Mouse (Mus musculus) lung, postnatal 14 days (tissue): ENCODE measurements at regions not wholly inside any gene's neighbourhood (a gene's known extent, or its start where the extent isn't known, plus 50 kb on each side); places are given as distances from the start of the nearest gene placed in this dataset.

Source experiments
- DNase-seq: peaks from one replicate; pipeline ENCODE4 v3.0.0; 2021

DNA sequence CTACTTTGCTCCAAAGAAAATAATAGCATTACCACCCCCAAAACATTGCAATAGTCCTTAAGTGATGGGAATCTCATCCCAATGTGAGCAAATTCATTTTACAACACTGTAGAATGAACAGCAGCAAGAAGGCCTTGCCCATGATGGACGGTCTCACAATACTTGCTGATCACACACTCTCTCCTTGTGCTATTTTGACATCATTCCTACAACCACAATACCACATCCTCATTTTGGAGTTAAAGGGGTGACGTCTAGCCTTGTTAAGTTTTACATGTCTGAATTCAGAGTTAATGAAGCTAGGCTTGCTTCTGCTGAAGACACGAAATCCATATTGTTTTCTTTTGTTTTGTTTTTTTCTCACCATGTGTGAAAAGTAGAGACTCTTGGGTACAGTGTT lies 878.2 kb downstream of the Adgrl2 start:
- DNase-seq = no peak

DNA sequence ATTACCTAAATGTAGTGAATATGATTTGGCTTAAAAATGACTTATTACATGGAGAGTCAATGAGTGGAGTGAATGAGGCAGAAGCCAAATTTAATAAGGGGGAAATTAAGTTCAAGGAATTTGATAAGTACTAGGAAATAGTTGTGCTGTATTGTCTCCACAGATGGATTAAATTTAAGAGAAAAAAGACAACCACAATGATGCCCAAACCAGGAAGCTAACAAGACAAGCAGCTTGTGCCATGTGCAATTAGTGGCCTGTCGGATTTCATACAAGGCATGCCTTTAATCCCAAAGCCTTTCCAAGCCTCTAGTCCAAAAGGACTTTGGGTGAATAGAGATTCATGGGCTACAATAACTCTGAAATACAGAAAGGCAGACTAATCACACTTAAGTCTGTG lies 883.3 kb downstream of the Adgrl2 start:
- no peak for DNase-seq

DNA sequence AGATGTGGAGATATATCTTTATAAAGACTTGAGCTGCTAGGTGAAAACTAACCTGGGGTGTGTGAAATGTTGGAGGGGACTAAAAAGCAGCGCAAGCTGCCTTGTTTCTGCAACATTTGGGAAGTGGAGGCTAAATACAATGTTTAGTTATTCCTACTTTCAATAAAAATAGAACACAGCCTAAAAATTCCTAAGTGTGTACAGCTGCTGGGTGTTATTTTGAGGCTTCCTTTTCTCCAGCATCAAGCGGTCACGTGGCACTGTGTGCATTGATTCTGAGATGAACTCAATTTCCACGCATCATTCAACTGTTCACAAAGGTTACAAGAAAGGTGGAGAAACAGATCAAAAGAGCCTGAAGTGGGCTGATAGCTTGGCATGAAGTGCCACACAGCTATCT lies 896.4 kb downstream of the Adgrl2 start:
- no peak for DNase-seq

DNA sequence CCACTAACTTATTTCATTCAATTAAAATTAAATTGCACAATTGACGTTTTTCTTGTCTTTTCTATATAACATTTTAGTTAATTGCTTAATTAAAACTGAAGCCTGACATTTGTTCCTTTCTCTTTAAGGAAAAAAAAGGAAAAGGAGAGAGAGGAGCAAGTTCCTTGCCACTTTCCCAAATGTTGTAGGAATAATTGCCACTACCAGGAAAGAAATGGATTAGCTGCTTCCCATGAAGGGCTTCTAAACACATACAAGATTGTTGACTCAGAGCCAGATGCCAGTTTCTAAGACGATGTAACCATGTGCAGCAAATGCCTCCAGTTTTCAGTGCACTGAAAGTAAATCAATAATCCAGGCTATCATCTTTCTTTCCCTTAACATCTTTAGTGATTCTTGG lies 914.5 kb downstream of the Adgrl2 start:
- no peak for DNase-seq

DNA sequence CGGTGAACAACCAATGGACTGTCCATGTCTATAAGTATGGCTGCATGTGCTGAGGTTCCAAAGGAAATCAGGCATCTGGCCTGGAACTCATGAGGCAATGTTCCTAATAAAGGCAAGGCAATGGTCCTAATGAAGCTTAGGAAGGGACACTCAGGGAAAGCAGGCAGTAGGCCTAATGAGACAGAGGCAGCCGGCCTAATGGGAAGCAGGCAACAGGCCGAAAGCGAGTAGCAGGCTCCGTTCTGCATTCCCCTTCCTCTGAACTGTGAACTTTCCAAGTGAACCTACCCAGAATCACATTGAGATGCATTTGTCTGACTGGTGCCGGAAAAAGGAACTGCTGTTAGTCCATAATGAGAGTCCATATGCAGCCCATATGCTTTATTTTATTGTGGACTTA lies 923.7 kb downstream of the Adgrl2 start:
- DNase-seq = no peak

DNA sequence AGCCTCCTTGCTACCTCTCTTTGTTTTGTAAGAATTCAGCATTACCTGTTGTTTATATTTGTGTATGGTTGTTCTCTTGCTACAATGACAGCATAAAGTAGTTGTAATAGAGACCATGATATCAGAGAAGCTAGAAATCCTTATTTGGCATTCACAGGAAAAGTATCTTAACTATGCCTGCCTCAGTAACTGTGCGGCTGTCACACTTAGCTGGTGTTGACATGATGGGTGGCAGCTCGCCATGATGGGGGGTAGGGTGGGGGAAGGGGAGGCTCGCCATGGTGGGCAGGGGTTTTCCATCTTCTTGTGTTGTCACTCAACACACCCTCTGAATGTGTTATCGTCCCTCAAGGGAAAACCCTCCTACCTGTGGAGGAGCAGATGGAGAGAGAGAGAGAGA lies 934.3 kb downstream of the Adgrl2 start:
- DNase-seq = no peak

DNA sequence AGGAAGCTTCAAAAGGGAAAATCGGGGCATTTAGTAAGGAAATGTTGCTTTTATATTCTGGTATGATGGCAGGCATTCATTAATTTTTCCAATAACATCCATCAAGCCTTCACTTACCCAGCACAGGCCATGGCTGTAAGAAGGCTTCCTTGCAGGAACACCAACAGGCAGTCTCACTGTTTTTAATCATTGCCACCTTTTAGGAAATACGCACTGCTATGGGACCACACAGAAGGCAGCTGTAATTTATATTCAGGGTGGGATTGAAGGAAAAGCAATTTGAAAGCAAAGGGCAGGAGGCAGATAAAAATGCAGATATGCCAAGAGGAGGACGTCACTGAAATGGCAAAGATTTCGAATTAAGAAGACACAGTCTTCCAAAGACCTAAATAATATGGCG lies 937.8 kb downstream of the Adgrl2 start:
- no peak for DNase-seq

DNA sequence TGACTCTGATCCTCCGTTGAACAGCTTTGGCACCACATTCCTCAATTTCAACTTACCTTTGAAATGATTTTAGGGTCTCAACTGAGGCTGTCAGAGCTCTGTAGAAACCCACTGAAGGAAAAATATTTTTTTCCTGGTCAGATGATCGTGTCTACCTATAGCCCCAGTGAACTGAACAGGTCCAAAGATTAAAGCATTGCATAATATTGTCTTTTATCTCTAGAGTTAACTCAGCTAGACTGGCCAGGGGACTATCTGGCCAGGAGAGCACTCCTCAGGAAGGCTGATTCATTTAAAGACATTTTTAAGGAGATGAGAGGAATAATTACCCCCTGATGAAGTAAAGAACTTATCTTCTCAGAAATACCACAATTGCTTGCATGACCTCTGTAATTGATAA lies 942.1 kb downstream of the Adgrl2 start:
- no peak for DNase-seq

DNA sequence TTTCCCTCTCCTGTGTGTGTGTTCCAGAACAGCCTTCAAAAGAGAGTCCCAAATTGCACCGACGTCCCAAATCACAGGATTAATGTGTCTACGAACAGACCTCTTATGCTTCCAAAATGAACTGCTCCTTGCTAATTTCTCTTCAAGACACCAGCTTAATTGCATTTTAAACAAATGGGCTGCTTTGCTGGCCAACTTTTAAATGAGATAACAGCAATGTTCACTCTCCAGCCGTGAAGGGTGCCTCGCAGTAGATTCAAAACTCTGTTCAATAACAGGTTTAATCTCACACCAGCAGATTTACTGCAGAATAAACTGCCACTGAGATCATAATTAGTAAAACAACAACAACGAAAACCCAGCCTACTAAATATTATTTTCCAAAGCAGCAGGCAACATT lies 957.8 kb downstream of the Adgrl2 start:
- no peak for DNase-seq

DNA sequence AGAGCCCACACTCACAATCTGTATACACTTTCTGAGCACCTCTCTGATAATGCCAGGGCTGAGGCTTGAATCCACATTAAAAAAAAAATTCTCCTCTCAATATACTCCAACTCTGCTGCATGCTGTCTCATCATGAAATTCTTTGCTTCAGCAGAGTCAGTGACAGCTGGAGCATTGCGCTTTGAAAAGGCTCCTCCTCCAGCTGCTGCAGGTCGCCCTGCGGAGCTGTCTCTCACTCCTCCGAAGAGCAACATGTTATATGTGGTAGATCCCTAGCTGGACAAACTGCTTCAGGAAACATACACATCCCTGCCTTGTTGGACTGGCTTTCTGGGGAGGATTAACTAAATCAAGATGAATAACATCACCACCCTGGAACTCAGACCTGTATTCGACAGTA lies 984.5 kb downstream of the Adgrl2 start:
- DNase-seq = no peak

DNA sequence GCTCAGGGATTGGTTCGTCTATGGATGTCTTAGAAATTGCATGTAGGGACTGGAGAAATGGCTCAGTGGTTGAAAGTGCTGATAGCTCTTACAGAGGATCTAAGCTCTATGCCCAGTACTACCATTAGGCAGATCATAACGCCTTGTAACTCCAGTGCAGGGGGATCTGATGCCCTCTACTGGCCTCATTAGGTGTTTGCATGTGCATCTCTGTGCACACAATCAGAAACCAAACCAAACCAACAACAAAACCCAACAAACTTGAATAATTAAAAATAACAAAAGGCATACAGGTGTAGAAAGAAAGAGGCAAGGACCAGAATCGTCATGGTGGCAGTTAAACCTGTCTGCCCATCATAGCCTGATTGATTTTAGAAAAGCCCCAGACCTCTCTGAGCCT lies 986.3 kb downstream of the Adgrl2 start:
- DNase-seq = no peak

DNA sequence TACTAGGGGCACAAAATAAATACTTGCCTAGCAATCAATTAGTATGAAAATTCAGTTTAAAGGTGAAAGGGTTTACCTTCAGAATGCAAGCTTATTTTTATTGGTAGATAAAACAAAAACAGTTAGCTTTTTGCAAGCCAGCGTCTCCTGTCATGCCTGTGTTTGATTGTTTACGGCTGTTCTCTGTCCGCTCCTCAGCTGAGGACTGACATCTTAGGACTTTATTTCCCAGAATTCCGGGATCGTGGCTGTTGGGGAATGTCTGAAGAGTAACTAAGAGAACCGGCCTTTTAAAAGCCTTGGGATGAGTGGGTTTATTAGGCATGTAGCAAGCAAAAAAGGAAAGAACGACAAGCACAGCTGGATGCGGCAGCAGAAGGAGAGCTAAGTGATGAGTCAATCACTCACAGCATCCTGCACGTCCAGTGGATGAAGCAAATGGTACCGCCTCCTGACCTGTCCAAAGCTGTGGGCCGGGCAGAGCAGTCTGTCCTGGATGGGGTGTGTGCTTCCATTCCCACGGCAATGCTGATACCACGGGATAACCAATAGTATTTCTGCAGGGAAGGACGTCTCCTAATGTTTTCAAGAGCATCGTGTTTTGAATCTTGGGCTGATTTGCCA lies 990.9 kb downstream of the Adgrl2 start:
- DNase-seq = peak; percentile 10

DNA sequence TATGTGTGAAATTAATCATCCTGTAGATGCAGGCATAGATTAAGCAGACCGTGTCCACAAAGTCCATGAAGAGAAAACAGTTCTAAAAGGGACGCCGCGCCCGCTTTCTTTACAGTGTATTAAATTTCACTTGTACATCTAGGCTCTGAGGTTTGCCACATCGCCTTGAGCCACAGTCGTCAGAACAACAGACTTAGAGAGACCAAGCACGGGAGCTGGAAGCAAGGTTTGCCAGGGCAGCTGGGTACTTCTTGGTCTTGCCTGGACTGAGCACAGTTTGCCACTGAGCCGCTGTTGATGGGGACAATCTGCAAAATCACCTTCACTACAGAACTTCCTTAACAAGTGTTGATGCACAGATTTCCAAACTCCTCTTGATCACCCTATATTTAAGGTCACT lies 998.6 kb downstream of the Adgrl2 start:
- no peak for DNase-seq

DNA sequence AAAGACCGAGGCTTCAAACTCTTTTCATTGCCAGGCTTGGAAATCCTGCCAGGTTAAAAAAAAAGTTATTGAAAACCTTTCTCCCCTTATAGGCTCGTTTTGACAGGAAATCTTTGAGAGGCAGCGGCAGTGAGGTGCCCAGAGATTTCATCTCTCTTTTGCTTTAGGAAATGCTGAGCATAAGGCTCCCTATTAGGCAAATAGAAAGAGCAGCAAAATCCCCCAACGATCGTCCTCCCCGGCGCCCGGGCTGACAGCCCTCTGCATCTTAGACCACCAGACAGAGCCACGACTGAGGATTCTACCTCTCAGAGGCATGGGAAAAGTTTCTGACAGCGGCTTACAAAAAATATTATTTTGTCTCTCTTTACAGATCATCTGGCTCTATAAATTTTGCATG lies 999.5 kb downstream of the Adgrl2 start:
- DNase-seq = no peak

DNA sequence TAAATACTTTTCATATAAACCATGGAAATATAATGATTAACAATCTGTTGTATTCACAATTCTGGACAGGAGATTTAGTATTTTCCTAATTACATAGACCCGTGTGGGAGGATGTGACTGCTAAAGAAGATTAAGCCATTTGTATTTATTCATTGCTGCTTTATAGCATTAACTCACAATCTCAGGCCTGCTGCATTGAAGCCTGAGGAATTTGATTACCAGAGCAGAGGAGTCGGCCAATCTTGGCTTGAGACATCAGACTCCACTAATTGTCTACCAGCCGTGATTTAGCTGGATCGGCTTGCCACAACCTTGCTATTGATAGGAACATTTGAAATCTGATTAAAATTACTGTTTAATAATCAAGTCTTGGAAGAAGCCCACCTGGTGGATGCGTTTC lies 1007.5 kb downstream of the Adgrl2 start:
- no peak for DNase-seq

DNA sequence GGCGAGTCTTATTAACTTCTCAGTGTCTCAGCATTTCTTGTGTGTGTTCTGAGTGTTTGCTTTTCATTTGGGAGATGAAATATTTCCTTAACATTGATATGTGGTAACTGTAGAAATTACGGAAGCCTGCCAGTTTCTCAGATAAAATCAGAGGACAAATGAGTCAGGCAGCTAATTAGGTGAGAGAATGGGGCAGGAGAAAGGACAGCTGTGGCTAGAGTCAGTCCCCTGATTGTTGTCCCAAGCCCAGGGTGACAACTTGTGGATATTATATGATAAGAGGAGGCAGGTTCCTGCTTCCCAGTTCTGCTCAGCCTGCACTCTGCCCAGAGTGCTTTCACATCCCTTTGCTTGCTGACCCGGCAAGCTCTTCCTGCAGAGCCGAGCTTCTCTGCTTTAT lies 1008.7 kb downstream of the Adgrl2 start:
- DNase-seq = no peak

DNA sequence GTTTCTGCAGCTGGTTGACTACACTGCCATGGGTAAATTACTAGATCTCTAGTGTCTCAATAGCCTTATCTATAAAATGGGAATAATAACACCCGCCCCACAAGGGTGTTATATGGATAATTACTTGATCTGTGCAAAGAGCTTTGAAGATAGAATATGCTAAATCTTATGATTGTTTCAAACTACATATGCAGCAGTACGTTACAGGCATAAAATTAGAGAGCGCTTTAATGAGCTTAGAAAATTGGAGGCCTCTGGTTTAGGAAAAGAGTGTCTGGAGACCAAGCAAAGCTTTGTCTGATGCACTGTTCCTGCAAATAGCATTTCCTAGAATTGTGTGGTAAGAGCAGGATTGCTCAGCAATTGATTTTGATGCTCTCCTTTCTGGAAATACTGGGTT lies 1013.8 kb downstream of the Adgrl2 start:
- DNase-seq = no peak

DNA sequence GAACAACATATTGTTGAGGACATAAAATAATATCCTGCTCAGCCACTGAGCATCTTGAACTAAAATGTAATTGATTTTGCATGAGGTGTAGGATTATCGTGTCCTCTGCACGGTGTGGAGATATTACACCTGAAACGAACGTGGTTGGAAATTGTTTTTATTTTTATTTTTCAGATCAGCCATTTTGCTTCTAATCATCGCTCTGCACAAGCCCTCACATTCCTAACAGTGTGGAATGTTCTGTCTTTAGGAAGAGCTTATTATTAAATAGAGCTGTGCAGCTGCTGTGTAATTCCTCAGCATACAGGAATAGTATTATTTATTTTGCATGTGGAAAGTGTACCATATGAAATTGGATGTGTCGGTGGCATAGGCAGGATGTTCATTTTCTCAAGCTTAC lies 1014.3 kb downstream of the Adgrl2 start:
- no peak for DNase-seq

DNA sequence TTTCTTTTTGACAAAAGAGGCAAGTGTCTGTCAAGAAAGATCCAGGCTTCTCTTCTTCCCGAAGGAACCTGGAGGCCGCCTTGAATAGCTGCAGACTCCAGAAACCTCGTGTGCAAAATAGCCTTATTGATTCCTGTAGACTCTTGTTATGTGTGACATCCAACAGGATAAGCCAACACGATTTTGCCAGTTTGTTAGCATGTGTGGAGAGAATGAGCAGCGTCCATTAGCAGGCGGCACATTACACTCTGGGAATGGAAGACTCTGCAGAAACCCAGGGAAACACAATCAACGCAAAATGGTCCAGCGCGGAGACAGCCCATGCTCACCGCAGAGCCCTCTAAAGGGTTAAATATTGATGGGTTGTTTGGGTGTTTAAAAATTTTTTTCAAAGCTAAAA lies 1014.9 kb downstream of the Adgrl2 start:
- DNase-seq = no peak

DNA sequence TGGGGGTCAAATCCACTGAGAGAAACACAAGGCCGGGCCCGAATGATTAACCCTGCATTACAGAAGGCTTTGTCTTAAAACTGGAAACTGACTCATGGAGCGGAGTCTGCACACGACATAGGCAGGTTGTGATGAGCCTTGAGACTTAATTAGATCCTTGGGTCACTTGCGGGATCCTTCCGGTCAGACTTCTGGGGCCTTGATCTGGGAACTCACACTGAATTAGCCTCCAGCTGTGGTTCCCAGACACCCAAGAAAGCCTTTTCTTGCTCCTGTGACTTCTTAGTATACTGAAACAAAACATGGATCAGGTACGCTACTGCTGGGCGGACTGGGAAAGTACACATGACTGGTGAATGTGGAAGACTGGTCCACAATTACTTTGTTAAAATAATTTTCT lies 1015.8 kb downstream of the Adgrl2 start:
- DNase-seq = no peak

DNA sequence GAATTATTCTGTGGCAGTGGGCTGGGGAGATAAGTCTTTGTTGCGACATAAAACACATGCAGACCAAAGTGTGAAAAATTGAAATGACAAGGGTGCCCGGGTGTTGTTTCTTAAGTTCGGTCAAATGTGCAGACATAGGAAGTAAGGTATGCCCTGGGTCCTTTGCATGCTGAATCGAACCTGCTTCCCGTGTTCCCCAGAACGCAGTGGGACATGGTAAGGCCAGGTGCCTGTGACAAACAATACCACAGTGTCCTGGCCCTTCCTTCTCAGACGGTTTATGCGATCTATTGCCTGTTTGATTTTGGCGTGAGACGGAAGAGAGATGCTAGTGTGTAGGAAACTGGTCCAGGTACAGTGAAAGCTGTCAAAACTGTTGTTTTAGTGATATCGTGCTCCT lies 1022.1 kb downstream of the Adgrl2 start:
- DNase-seq = no peak

DNA sequence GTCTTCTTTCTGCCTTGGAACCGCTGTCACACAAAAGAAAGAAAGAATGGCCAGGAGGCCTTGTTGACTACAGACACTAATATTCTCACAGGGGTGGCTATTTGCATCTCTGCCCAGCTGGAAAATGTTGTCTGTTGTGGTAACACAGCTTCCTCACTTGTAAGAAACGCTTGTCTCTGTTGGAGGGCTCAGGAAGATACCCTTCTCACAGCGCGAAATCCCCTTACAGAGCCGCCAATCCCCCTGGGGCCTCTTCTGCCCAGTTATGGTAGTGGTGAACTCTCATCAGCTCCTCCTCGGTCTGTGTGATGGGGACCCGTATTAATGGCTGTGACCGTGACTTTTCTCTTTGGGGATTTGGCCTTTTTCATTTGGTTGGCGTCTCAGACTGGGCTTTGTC lies 1022.5 kb downstream of the Adgrl2 start:
- DNase-seq = no peak

DNA sequence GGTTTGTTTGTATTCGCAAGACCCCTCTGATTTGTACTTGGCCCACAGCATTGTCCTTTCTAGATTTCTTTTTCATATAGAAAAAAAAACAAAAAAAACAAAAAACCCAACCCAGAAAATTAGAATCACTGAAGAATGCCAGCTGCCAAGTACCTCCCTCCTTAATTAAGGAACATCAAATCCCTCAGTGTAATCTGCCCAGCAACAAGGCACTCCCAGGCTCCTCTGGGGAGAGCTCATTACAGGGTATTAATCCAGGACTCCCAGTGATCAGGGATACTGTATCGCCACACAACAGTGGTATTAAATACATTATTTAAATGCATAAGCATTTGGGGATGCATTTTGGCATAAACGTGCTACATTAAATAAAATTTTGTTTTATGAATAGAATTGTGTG lies 1023.1 kb downstream of the Adgrl2 start:
- DNase-seq = no peak

DNA sequence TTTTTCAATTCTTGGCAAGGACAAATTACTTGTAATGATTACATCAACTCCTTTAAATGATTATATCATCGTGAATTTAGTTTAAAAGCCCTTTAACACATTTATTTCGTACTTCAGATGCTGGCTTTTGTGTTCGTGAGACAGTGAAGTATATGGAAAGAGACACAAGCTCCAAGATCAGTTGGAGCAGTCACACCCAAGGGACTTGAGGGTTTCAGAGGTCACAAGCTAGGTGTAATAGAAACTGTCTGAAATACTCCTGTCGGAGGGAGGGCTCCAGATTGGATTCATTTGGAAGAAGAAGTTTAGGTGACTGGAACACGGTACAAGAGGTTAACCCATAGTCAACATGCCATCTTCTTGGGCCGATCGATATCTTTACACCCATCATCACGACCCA lies 1023.5 kb downstream of the Adgrl2 start:
- DNase-seq = no peak

DNA sequence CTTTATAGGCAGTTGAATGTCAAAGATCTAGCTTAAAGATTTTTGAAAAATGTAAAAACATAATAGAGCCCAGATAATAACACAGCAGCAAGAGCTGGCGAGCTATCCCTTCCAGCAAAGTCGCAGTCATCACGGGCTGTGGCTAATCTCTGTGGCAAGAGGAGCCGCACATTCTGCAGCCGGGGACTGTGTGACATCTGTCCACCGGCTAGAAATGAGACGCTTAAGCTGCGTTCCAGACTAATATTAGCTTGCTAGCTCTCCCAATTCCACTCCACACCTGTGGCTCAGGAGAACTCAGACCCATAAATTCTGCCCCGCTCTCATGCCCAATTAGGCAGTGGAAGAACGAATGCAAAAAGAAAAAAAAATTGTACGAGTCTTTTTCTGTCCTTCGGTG lies 1024.0 kb downstream of the Adgrl2 start:
- DNase-seq = no peak
